Mouse (Mus musculus): ENCODE measurements around the gene Sema6d.

DNA sequence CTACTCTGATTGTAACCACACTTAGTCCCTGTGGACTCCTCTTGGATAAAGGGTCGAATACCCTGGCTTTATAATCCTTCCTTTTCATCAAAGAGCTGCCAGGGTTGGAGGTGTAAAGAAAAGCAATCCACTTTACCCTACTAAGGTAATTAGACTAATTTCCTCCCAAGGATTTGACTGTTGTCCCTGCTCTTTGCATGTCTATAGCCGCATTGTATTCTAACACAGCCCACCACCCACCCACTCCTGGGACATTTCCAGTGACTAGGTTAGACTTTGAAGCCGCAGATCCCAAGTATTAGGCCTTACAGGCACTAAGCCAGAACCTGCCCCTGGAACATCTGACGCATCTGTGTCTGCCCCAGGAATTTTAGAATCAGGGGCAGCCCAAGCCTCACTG is 547.3 kb downstream of the Sema6d start:
- no peak for TF ChIP-seq CTCF (IDR thresholded peaks at IDR 0.05; ENCODE audit: insufficient read depth, low read depth, low read length)
- no peak for TF ChIP-seq POLR2A (IDR thresholded peaks at IDR 0.05; ENCODE audit: insufficient read depth, low read depth, low read length)

All from olfactory bulb, adult 2 months (tissue).